Mouse (Mus musculus) intestine, embryonic 16.5 days (tissue): ENCODE results near the gene Rin3. TPM values are rescaled to one million over a fixed set of nuclear protein-coding genes. Genes with fewer than 3 reads are reported as not detected.

Source experiments
- ATAC-seq: fragments of 200-750 bp; cut with Nextera tagmentation; 2 replicates; pipeline ENCODE4 v1.8.0; 2017; ENCODE audit warnings: moderate TSS enrichment, moderate library complexity
- H3K27ac ChIP-seq: fragments of 300-500 bp; sonication (generic); 2 replicates; pipeline ENCODE4 v1.5.1; 2014; ENCODE audit warnings: mild to moderate bottlenecking, low read length
- H3K27me3 ChIP-seq: fragments of 300-500 bp; sonication (generic); replicated peaks from 2 replicates; pipeline ENCODE4 v1.6.1; 2014; ENCODE audit warnings: low read length, control low read depth, mixed read lengths; ENCODE audit not compliant: control insufficient read depth, insufficient read depth
- H3K36me3 ChIP-seq: fragments of 300-500 bp; sonication (generic); 2 replicates; pipeline ENCODE4 v1.6.1; 2014; ENCODE audit warnings: low read length, control low read depth; ENCODE audit not compliant: control insufficient read depth, insufficient read depth
- H3K4me1 ChIP-seq: fragments of 300-500 bp; sonication (generic); 2 replicates; pipeline ENCODE4 v1.6.1; 2014; ENCODE audit warnings: low read length, control low read depth, mixed read lengths; ENCODE audit not compliant: control insufficient read depth, insufficient read depth
- H3K4me2 ChIP-seq: fragments of 300-500 bp; sonication (generic); 2 replicates; pipeline ENCODE4 v1.6.1; 2014; ENCODE audit warnings: low read depth, low read length, control low read depth
- H3K4me3 ChIP-seq: fragments of 300-500 bp; sonication (generic); 2 replicates; pipeline ENCODE4 v1.5.1; 2014; ENCODE audit warnings: mild to moderate bottlenecking, low read length
- H3K9ac ChIP-seq: fragments of 300-500 bp; sonication (generic); 2 replicates; pipeline ENCODE4 v1.6.1; 2014; ENCODE audit warnings: low read depth, low read length
- H3K9me3 ChIP-seq: fragments of 300-500 bp; sonication (generic); 2 replicates; pipeline ENCODE4 v1.6.1; 2016; ENCODE audit warnings: low read length, control low read depth; ENCODE audit not compliant: control insufficient read depth
- WGBS: fragments of 180-500 bp; shearing (Covaris S2); extraction: QIAGEN DNeasy Blood & Tissue Kit; methylation state at CpG from one replicate; pipeline ENCODE4 v1.1.7; 2014; 5-methylcytosine and 5-hydroxymethylcytosine counted together
- polyA plus RNA-seq: library from polyadenylated mRNA; unstranded; fragments of >200 nt; fragmentation: Nextera tagmentation; extraction: Ambion mirVana; gene quantifications from 2 replicates; pipeline ENCODE4 v1.2.1, GENCODE M21; 2015

Rin3 gene
- polyA plus RNA-seq, 1 experiment from 2014 or later = 10.3 TPM

DNA sequence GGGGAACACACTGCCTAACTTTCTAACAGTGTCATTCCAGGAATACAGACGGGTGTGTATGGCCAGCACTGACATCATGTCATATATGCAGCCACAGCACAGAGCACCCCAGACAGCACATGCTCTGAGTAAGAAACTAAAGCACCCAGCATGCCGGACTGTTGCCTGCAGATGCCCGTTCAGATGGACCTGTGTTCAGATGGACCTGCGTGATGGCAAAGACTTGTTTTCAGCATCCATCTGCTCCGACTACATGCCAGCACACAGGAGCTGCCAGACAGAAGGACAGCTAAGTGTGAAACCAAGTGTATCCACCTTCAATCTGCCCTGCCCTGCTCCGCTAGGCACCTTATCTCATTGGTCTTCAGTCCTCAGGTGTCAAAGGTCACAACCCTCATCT is 131.8 kb downstream of the Rin3 start:
- Histone ChIP-seq H3K27me3 (no peaks in the 10 kb centered on the region), H3K36me3 (no peaks in the 10 kb centered on the region), H3K4me1 (peaks cover 6% of the 10 kb centered on the region; the same call in 1 of the 2 replicates), H3K27ac (no peak overlapping the region), H3K4me2 (no peak overlapping the region), H3K4me3 (no peak overlapping the region), H3K9me3 (no peaks in the 10 kb centered on the region), H3K9ac (no peak overlapping the region)
- no peak for ATAC-seq
- 85% methylated on average over 6 of the region's 6 CpGs for WGBS

DNA sequence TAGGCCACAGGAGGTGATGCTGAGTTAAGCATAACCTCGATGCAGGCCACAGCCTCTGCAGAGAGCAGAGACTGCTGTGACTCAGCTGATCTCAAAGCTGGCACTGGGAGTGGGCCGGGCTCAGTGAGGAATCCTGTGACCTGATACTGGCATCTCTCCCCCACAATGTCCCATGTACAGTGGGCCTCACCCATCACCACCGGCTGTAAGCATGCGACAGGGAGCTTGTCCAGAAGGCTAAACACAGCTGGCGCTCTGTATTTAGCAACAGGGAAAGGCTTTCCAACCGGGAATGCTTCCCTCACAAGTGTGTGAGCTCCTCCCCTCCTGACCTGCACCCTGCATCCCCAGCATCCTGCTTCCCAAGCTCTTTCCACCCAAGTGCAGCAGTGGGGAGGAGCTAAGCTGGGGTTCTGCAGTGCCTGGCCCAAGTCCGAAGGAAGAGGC is 133.6 kb downstream of the Rin3 start:
- H3K4me3 ChIP-seq = no peak overlapping the region
- H3K9ac ChIP-seq = no peak overlapping the region
- no peak overlapping the region for H3K27ac ChIP-seq
- WGBS = 35% methylated on average over 7 of the region's 7 CpGs
- H3K27me3 ChIP-seq = no peaks in the 10 kb centered on the region
- H3K4me2 ChIP-seq = no peak overlapping the region
- H3K4me1 ChIP-seq = peaks cover 10% of the 10 kb centered on the region; the same call in 1 of the 2 replicates
- H3K36me3 ChIP-seq = no peaks in the 10 kb centered on the region
- ATAC-seq = peak; percentile 60
- H3K9me3 ChIP-seq = no peaks in the 10 kb centered on the region

DNA sequence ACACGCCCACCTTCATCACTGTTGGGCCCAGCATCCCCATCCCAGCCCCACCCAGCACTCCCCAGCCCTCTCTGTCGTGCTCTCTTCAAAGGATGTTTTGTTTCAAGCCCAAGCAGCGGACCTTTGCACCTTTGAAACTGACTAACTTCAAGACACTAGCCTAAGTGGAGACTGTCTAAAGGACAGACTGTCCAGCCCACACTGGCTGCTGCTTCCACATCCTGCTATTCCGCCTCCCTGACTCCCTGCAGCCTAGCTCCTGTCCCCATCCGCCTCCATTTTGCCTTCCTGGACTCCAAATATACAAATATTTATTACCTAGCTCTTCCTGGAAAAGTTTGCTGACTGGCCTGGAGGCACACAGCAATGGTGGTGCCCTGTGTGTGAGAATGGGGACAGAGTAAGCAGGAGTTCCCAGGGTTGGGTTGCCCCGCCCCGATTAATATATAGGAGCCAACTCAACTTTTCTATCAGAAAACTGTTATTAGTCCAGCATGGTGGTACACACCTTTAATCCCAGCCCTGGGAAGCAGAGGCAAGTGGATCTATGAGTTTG is 134.2 kb downstream of the Rin3 start:
- H3K9ac ChIP-seq = no peak overlapping the region
- H3K4me2 ChIP-seq = no peak overlapping the region
- no peak overlapping the region for H3K4me3 ChIP-seq
- no peaks in the 10 kb centered on the region for H3K9me3 ChIP-seq
- ATAC-seq = peak; percentile 42
- WGBS = 73% methylated on average over 7 of the region's 7 CpGs
- H3K4me1 ChIP-seq = peaks cover 10% of the 10 kb centered on the region; the same call in 1 of the 2 replicates
- no peak overlapping the region; the same call in 1 of the 2 replicates for H3K27ac ChIP-seq
- H3K27me3 ChIP-seq = no peaks in the 10 kb centered on the region
- no peaks in the 10 kb centered on the region for H3K36me3 ChIP-seq

DNA sequence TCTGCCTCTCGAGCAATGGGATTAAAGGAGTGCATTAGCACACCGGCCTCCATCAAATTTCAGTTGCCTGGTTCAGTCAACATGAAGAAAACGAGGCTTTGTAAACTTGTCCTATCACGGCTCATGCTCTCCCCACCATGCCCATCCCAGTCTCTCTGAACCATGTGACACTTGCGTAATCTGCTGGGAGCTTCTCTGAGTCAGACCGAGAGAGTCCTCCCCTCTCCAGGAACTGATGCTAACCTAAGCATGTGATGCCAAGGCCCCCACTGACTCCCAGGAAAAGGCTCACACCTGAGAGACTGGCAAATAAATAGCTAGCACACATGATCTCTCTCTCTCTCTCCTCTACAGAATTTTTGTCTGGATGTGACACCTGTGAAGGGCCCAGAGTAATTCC is 134.9 kb downstream of the Rin3 start:
- Histone ChIP-seq H3K4me3 (no peak overlapping the region), H3K4me1 (peaks cover 10% of the 10 kb centered on the region; the same call in 1 of the 2 replicates)

DNA sequence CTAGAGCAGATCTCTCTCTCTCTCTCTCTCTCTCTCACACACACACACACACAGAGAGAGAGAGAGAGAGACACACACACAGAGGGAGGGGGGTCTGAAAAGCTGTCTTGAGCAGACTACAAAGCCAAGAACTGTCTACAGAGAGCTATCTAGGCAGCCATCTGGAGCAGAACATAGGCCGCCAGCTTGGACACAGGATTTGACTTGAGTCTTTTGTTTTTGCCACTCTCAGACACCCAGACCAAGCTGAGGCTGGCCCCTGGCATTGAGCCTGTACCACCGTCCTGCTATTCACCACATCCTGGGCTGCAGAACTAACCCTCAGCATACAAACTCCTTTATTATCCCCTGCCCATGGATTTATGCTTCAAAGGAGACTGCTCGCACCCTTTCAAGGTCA is 136.7 kb downstream of the Rin3 start:
- H3K27ac ChIP-seq = no peak overlapping the region
- ATAC-seq = no peak
- no peak overlapping the region for H3K4me3 ChIP-seq
- H3K4me1 ChIP-seq = peaks cover 10% of the 10 kb centered on the region; the same call in 1 of the 2 replicates
- 78% methylated on average over 3 of the region's 3 CpGs for WGBS
- no peak overlapping the region for H3K4me2 ChIP-seq
- no peaks in the 10 kb centered on the region for H3K36me3 ChIP-seq
- no peak overlapping the region for H3K9ac ChIP-seq
- H3K27me3 ChIP-seq = no peaks in the 10 kb centered on the region
- no peaks in the 10 kb centered on the region for H3K9me3 ChIP-seq

More for the DNA sequence above, 134.9 kb downstream of the Rin3 start:
- H3K27ac ChIP-seq = no peak overlapping the region
- no peaks in the 10 kb centered on the region for H3K27me3 ChIP-seq
- H3K36me3 ChIP-seq = no peaks in the 10 kb centered on the region
- no peak for ATAC-seq
- H3K4me2 ChIP-seq = no peak overlapping the region
- no peak overlapping the region for H3K9ac ChIP-seq
- no peaks in the 10 kb centered on the region for H3K9me3 ChIP-seq
- 82% methylated on average over 6 of the region's 6 CpGs for WGBS

DNA sequence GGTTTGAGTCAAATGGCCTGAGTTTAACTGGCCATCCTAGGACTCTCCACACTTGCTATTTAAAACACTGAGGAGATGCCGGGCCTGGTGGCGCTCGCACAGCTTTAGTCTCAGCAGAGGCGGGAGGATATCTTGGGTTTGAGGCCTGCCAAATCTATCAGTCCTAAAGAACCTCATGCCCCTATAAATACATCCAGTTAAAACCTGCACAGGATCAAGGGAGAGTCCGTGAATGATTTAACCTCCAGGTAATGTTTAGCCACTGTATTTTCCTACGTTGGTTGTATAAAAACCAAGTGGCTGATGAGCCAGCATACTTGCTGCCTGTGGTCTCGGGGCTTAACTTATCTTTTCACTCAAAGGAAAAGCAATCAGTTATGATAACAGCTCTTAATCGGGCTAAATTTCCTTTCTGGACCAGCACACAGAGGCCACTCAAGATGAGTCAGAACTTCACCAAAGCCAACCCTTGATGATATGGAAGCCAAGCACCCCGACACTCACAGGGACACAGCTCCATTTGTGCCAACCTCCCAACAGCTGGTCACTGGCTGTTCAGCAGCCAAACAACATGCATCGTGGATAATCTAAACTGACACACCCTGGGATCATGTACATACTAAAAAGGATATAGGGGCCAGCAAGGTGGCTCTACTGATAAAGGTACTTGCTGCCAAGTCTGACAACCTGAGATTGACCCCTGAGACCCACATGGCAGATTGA is 137.5 kb downstream of the Rin3 start:
- WGBS = 62% methylated on average over 10 of the region's 10 CpGs

DNA sequence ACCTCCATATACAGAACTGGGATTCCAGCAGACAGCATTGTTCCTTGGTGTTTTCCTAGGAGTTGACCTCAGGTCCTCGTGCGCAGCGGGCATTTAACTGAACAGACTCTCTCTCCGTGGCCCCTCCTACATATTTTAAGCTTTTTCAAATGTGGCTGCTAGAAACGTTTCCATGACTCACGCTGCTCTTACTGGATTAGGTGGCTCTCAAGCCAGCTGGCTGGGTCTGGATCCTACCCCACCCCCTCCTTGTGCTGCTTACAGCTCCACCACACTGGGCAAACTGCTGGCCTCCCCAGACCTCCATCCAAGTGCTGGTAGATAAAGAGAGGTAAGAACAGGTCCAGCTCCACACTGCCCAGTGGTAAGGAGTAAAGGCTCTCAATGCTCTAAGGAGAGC is 139.2 kb downstream of the Rin3 start:
- WGBS = 70% methylated on average over 6 of the region's 6 CpGs
- no peak overlapping the region for H3K4me3 ChIP-seq
- no peak overlapping the region for H3K27ac ChIP-seq
- no peak overlapping the region for H3K9ac ChIP-seq
- no peaks in the 10 kb centered on the region for H3K27me3 ChIP-seq
- no peaks in the 10 kb centered on the region for H3K36me3 ChIP-seq
- no peaks in the 10 kb centered on the region for H3K9me3 ChIP-seq
- no peak for ATAC-seq
- H3K4me1 ChIP-seq = peaks cover 4% of the 10 kb centered on the region; the same call in 1 of the 2 replicates
- no peak overlapping the region for H3K4me2 ChIP-seq

More for the DNA sequence above, 137.5 kb downstream of the Rin3 start:
- H3K9ac ChIP-seq = no peak overlapping the region
- H3K27ac ChIP-seq = no peak overlapping the region
- no peak overlapping the region for H3K4me3 ChIP-seq
- H3K4me1 ChIP-seq = peaks cover 10% of the 10 kb centered on the region; the same call in 1 of the 2 replicates
- H3K4me2 ChIP-seq = no peak overlapping the region
- no peaks in the 10 kb centered on the region for H3K9me3 ChIP-seq
- no peaks in the 10 kb centered on the region for H3K36me3 ChIP-seq
- no peaks in the 10 kb centered on the region for H3K27me3 ChIP-seq
- ATAC-seq = 0 out of 2 replicates have a peak, but pooled peaks have one; percentile 14

DNA sequence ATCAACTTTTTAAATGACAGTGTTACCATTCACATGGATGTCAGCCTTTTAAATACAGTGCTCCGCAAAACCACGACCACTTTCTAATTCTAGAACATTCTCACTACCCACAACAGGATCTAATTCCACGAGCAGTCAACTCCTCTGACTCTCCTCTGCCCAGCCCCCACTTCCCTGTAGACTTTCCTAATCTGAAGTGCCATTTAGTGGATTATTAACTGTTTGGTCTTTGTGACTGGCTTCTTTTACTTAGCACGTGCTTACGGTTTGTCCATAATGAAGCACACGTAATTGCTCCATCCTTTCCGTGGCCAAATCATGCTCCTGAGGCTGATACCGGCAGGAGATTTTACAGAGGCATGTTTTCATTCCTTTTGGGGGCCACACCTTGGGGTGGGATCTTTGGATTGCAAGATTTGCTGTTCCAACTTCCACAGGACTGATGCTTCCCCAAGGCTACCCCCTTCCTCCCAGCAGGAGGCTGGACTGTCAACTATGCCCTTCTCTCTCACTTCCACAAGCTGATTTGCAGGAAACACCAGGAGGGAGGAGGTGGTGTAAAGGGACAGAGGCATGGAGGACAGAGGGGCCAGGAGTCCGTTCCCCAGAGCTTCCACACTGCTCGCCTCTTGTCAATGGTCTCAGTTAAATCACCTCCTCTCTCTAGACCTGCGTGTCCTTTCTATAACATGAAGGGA is 139.9 kb downstream of the Rin3 start:
- Histone ChIP-seq H3K36me3 (no peaks in the 10 kb centered on the region), H3K9ac (no peak overlapping the region), H3K27ac (no peak overlapping the region), H3K27me3 (no peaks in the 10 kb centered on the region), H3K9me3 (no peaks in the 10 kb centered on the region), H3K4me3 (no peak overlapping the region), H3K4me1 (0 out of 2 replicates have a peak, but pooled peaks cover 3% of the 10 kb centered on the region), H3K4me2 (no peak overlapping the region)
- ATAC-seq = no peak
- 80% methylated on average over 11 of the region's 11 CpGs for WGBS

DNA sequence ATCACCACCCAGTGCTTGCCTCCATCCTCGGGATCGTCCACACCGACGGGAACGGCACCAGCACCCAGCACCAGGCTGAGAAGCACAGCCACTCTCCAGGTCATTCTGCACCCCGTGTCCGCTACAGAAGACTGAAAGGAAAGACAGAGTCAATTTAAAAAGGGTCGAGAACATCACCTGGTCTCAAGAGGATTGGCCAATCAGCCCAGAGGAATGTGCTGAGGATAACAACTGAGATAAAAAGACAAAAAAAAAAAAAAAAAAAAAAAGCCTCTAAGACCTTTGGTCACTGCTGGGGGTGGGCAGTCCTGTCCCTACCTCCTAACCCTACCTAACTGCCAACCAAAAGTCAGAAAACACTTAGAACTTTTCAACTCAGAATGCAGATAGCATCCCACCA is 140.8 kb downstream of the Rin3 start:
- Histone ChIP-seq H3K27ac (no peak overlapping the region), H3K4me2 (no peak overlapping the region)
- WGBS = 96% methylated on average over 8 of the region's 8 CpGs

More for the DNA sequence above, 140.8 kb downstream of the Rin3 start:
- Histone ChIP-seq H3K27me3 (no peaks in the 10 kb centered on the region), H3K36me3 (no peaks in the 10 kb centered on the region), H3K9ac (no peak overlapping the region), H3K4me3 (no peak overlapping the region), H3K4me1 (0 out of 2 replicates have a peak, but pooled peaks cover 3% of the 10 kb centered on the region), H3K9me3 (no peaks in the 10 kb centered on the region)
- no peak for ATAC-seq
